Mouse (Mus musculus): ENCODE results near the gene Rgs14. TPM values are rescaled to one million over a fixed set of nuclear protein-coding genes. Genes with fewer than 3 reads are reported as not detected.

Rgs14 gene
- polyA plus RNA-seq, 1 experiment from 2014 or later: 0.52 TPM

- H3K9ac ChIP-seq: peak overlapping the region; percentile 87; the same call in 1 of the 2 replicates
- no peak for ATAC-seq (ENCODE audit: insufficient number of reproducible peaks, low FRiP score)
- peak overlapping the region; percentile 95 for H3K4me3 ChIP-seq
- no peaks in the 10 kb centered on the region for H3K9me3 ChIP-seq (replicated peaks)
- H3K4me1 ChIP-seq (replicated peaks): peaks cover 21% of the 10 kb centered on the region
- H3K27ac ChIP-seq (ENCODE audit: poor library complexity, severe bottlenecking): no peak overlapping the region
- no peaks in the 10 kb centered on the region for H3K27me3 ChIP-seq (replicated peaks)
- H3K36me3 ChIP-seq: peaks cover 45% of the 10 kb centered on the region
- peak overlapping the region; percentile 95 for H3K4me2 ChIP-seq
These were observed 8.4 kb upstream of the Rgs14 start for GRCm38 (mm10) chr13:55361145-55361544.

GRCm38 (mm10) chr13:55361974-55362452, 7.5 kb upstream of the Rgs14 start:
- no peaks in the 10 kb centered on the region for H3K27me3 ChIP-seq (replicated peaks)
- H3K9me3 ChIP-seq (replicated peaks): no peaks in the 10 kb centered on the region
- peak overlapping the region; percentile 95 for H3K4me3 ChIP-seq
- peaks cover 36% of the 10 kb centered on the region for H3K36me3 ChIP-seq
- peak overlapping the region; percentile 77 for H3K27ac ChIP-seq (ENCODE audit: poor library complexity, severe bottlenecking)
- peak; percentile 64 for ATAC-seq (ENCODE audit: insufficient number of reproducible peaks, low FRiP score)
- peak overlapping the region; percentile 87 for H3K9ac ChIP-seq
- H3K4me1 ChIP-seq (replicated peaks): peaks cover 21% of the 10 kb centered on the region
- peak overlapping the region; percentile 95 for H3K4me2 ChIP-seq
- 1% methylated on average over 32 of the region's 32 CpGs for WGBS

GRCm38 (mm10) chr13:55362453-55363060, 7.0 kb upstream of the Rgs14 start, which contains the start of gene Lman2:
Gene Lman2, minus strand, starts transcription at chr13:55362783.
- ATAC-seq (ENCODE audit: insufficient number of reproducible peaks, low FRiP score): peak; percentile 97
- Histone ChIP-seq H3K27me3 (replicated peaks) (peaks cover 4% of the 10 kb centered on the region; the same call in 1 of the 2 replicates), H3K36me3 (peaks cover 32% of the 10 kb centered on the region), H3K9ac (peak within 1 kb of the TSS; percentile 87), H3K4me3 (peak within 1 kb of the TSS; percentile 95), H3K4me2 (peak within 1 kb of the TSS; percentile 95), H3K4me1 (replicated peaks) (peaks cover 21% of the 10 kb centered on the region), H3K9me3 (replicated peaks) (no peaks in the 10 kb centered on the region), H3K27ac (ENCODE audit: poor library complexity, severe bottlenecking) (peak within 1 kb of the TSS; percentile 77)
- WGBS: under 1% methylated on average over 35 of the region's 35 CpGs

- H3K9me3 ChIP-seq (replicated peaks): no peaks in the 10 kb centered on the region
- WGBS: 74% methylated on average over 7 of the region's 7 CpGs
- H3K27me3 ChIP-seq (replicated peaks): peaks cover 50% of the 10 kb centered on the region
These were observed 1.1 kb upstream of the Rgs14 start for GRCm38 (mm10) chr13:55368401-55368800.

GRCm38 (mm10) chr13:55370234-55370633, 702 bp downstream of the Rgs14 start:
- H3K27me3 ChIP-seq (replicated peaks): peaks cover 66% of the 10 kb centered on the region
- 41% methylated on average over 3 of the region's 3 CpGs for WGBS
- H3K4me1 ChIP-seq (replicated peaks): peaks cover 11% of the 10 kb centered on the region
- no peaks in the 10 kb centered on the region for H3K36me3 ChIP-seq
- no peak overlapping the region for H3K9ac ChIP-seq
- no peak overlapping the region for H3K4me2 ChIP-seq
- H3K27ac ChIP-seq (ENCODE audit: poor library complexity, severe bottlenecking): no peak overlapping the region
- H3K4me3 ChIP-seq: no peak overlapping the region
- no peaks in the 10 kb centered on the region for H3K9me3 ChIP-seq (replicated peaks)
- ATAC-seq (ENCODE audit: insufficient number of reproducible peaks, low FRiP score): no peak; the same call in 1 of the 2 replicates

More at GRCm38 (mm10) chr13:55368401-55368800, 1.1 kb upstream of the Rgs14 start:
- no peaks in the 10 kb centered on the region for H3K36me3 ChIP-seq
- no peak for ATAC-seq (ENCODE audit: insufficient number of reproducible peaks, low FRiP score)
- no peak overlapping the region for H3K4me3 ChIP-seq
- H3K4me2 ChIP-seq: no peak overlapping the region
- H3K9ac ChIP-seq: no peak overlapping the region
- H3K4me1 ChIP-seq (replicated peaks): peaks cover 11% of the 10 kb centered on the region
- H3K27ac ChIP-seq (ENCODE audit: poor library complexity, severe bottlenecking): no peak overlapping the region

- Histone ChIP-seq H3K27ac (ENCODE audit: poor library complexity, severe bottlenecking) (no peak overlapping the region), H3K4me3 (no peak overlapping the region), H3K4me1 (replicated peaks) (peaks cover 11% of the 10 kb centered on the region), H3K27me3 (replicated peaks) (peaks cover 73% of the 10 kb centered on the region), H3K9me3 (replicated peaks) (no peaks in the 10 kb centered on the region), H3K4me2 (no peak overlapping the region), H3K36me3 (no peaks in the 10 kb centered on the region), H3K9ac (no peak overlapping the region)
- ATAC-seq (ENCODE audit: insufficient number of reproducible peaks, low FRiP score): no peak
- WGBS: 67% methylated on average over 8 of the region's 8 CpGs
These were observed 1.6 kb downstream of the Rgs14 start for GRCm38 (mm10) chr13:55371007-55371681.

- no peak for ATAC-seq (ENCODE audit: insufficient number of reproducible peaks, low FRiP score)
- Histone ChIP-seq H3K36me3 (no peaks in the 10 kb centered on the region), H3K27ac (ENCODE audit: poor library complexity, severe bottlenecking) (no peak overlapping the region), H3K27me3 (replicated peaks) (peaks cover 73% of the 10 kb centered on the region), H3K9me3 (replicated peaks) (no peaks in the 10 kb centered on the region), H3K9ac (no peak overlapping the region), H3K4me1 (replicated peaks) (peaks cover 11% of the 10 kb centered on the region), H3K4me2 (no peak overlapping the region), H3K4me3 (no peak overlapping the region)
- WGBS: 49% methylated on average over 5 of the region's 5 CpGs
These were observed 2.2 kb downstream of the Rgs14 start for GRCm38 (mm10) chr13:55371740-55372139.

- H3K4me1 ChIP-seq (replicated peaks): peaks cover 11% of the 10 kb centered on the region
- H3K27ac ChIP-seq (ENCODE audit: poor library complexity, severe bottlenecking): no peak overlapping the region
- no peaks in the 10 kb centered on the region for H3K9me3 ChIP-seq (replicated peaks)
- H3K36me3 ChIP-seq: no peaks in the 10 kb centered on the region
- WGBS: 63% methylated on average over 6 of the region's 6 CpGs
- H3K4me3 ChIP-seq: no peak overlapping the region
- no peak for ATAC-seq (ENCODE audit: insufficient number of reproducible peaks, low FRiP score)
- peaks cover 81% of the 10 kb centered on the region for H3K27me3 ChIP-seq (replicated peaks)
- H3K4me2 ChIP-seq: no peak overlapping the region
- H3K9ac ChIP-seq: no peak overlapping the region
These were observed 4.8 kb downstream of the Rgs14 start for GRCm38 (mm10) chr13:55374206-55374924.

- Histone ChIP-seq H3K9me3 (replicated peaks) (no peaks in the 10 kb centered on the region), H3K4me3 (no peak overlapping the region), H3K9ac (no peak overlapping the region), H3K4me1 (replicated peaks) (0 out of 2 replicates have a peak, but pooled peaks cover 4% of the 10 kb centered on the region), H3K27me3 (replicated peaks) (peaks cover 86% of the 10 kb centered on the region), H3K4me2 (no peak overlapping the region), H3K27ac (ENCODE audit: poor library complexity, severe bottlenecking) (no peak overlapping the region), H3K36me3 (no peaks in the 10 kb centered on the region)
- ATAC-seq (ENCODE audit: insufficient number of reproducible peaks, low FRiP score): no peak
- 72% methylated on average over 2 of the region's 2 CpGs for WGBS
These were observed 6.3 kb downstream of the Rgs14 start for GRCm38 (mm10) chr13:55375877-55376276.

GRCm38 (mm10) chr13:55378907-55379580, 9.5 kb downstream of the Rgs14 start:
- Histone ChIP-seq H3K9me3 (replicated peaks) (no peaks in the 10 kb centered on the region), H3K27me3 (replicated peaks) (peaks cover 86% of the 10 kb centered on the region), H3K4me3 (no peak overlapping the region), H3K4me1 (replicated peaks) (0 out of 2 replicates have a peak, but pooled peaks cover 4% of the 10 kb centered on the region), H3K9ac (no peak overlapping the region), H3K27ac (ENCODE audit: poor library complexity, severe bottlenecking) (no peak overlapping the region), H3K4me2 (0 out of 2 replicates have a peak overlapping the region, but pooled peaks have one; percentile 13), H3K36me3 (no peaks in the 10 kb centered on the region)
- 4% methylated on average over 32 of the region's 32 CpGs for WGBS
- peak; percentile 40; the same call in 1 of the 2 replicates for ATAC-seq (ENCODE audit: insufficient number of reproducible peaks, low FRiP score)

Data from heart, embryonic 12.5 days (tissue).